Mouse (Mus musculus): ENCODE data around the gene Akap13.

Gene Akap13

GRCm38 (mm10) chr7:75649966-75650365 lies 194.6 kb downstream of the Akap13 start:
- in situ Hi-C loops (cut with MboI; ENCODE audit: unreplicated experiment in 2 of 2) = loop anchor here in 1 of 2 experiments (5.0 kb wide), 2 partner anchors 47 to 73 kb away; no protein-coding TSS in a partner anchor

GRCm38 (mm10) chr7:75653684-75654317 lies 198.5 kb downstream of the Akap13 start:
- in situ Hi-C loops (cut with MboI; ENCODE audit: unreplicated experiment in 2 of 2) = loop anchor here in 1 of 2 experiments (5.0 kb wide), 2 partner anchors 44 to 76 kb away; no protein-coding TSS in a partner anchor

- in situ Hi-C loops (cut with MboI; ENCODE audit: unreplicated experiment in 2 of 2) = loop anchor here in 1 of 2 experiments (5.0 kb wide), 1 partner anchor 42 kb away; no protein-coding TSS in a partner anchor
These were observed 200.1 kb downstream of the Akap13 start for GRCm38 (mm10) chr7:75655180-75656074.

GRCm38 (mm10) chr7:75656297-75656852 lies 201.0 kb downstream of the Akap13 start:
- in situ Hi-C loops (cut with MboI; ENCODE audit: unreplicated experiment in 2 of 2) = loop anchor here in 1 of 2 experiments (5.0 kb wide), 1 partner anchor 41 kb away; no protein-coding TSS in a partner anchor

- in situ Hi-C loops (cut with MboI; ENCODE audit: unreplicated experiment in 2 of 2) = loop anchor here in 1 of 2 experiments (5.0 kb wide), 1 partner anchor 40 kb away; no protein-coding TSS in a partner anchor
These were observed 201.6 kb downstream of the Akap13 start for GRCm38 (mm10) chr7:75656896-75657295.

GRCm38 (mm10) chr7:75664455-75664854 lies 209.1 kb downstream of the Akap13 start:
- in situ Hi-C loops (cut with MboI; ENCODE audit: unreplicated experiment in 2 of 2) = no loop called here

GRCm38 (mm10) chr7:75666982-75667381 lies 211.6 kb downstream of the Akap13 start:
- in situ Hi-C loops (cut with MboI; ENCODE audit: unreplicated experiment in 2 of 2) = no loop called here

- in situ Hi-C loops (cut with MboI; ENCODE audit: unreplicated experiment in 2 of 2) = no loop called here
These were observed 212.2 kb downstream of the Akap13 start for GRCm38 (mm10) chr7:75667531-75667930.

- in situ Hi-C loops (cut with MboI; ENCODE audit: unreplicated experiment in 2 of 2) = no loop called here
These were observed 213.1 kb downstream of the Akap13 start for GRCm38 (mm10) chr7:75668396-75668795.

GRCm38 (mm10) chr7:75669416-75669815 lies 214.1 kb downstream of the Akap13 start:
- in situ Hi-C loops (cut with MboI; ENCODE audit: unreplicated experiment in 2 of 2) = no loop called here

- in situ Hi-C loops (cut with MboI; ENCODE audit: unreplicated experiment in 2 of 2) = no loop called here
These were observed 224.3 kb downstream of the Akap13 start for GRCm38 (mm10) chr7:75679631-75680030.

- in situ Hi-C loops (cut with MboI; ENCODE audit: unreplicated experiment in 2 of 2) = no loop called here
These were observed 227.6 kb downstream of the Akap13 start for GRCm38 (mm10) chr7:75682901-75683300.

- in situ Hi-C loops (cut with MboI; ENCODE audit: unreplicated experiment in 2 of 2) = no loop called here
These were observed 228.1 kb downstream of the Akap13 start for GRCm38 (mm10) chr7:75683410-75683809.

- in situ Hi-C loops (cut with MboI; ENCODE audit: unreplicated experiment in 2 of 2) = no loop called here
These were observed 229.6 kb downstream of the Akap13 start for GRCm38 (mm10) chr7:75684976-75685375.

- in situ Hi-C loops (cut with MboI; ENCODE audit: unreplicated experiment in 2 of 2) = no loop called here
These were observed 230.9 kb downstream of the Akap13 start for GRCm38 (mm10) chr7:75686046-75686826.

GRCm38 (mm10) chr7:75686827-75687164 lies 231.5 kb downstream of the Akap13 start:
- in situ Hi-C loops (cut with MboI; ENCODE audit: unreplicated experiment in 2 of 2) = no loop called here

GRCm38 (mm10) chr7:75688144-75688543 lies 232.8 kb downstream of the Akap13 start:
- in situ Hi-C loops (cut with MboI; ENCODE audit: unreplicated experiment in 2 of 2) = no loop called here

- in situ Hi-C loops (cut with MboI; ENCODE audit: unreplicated experiment in 2 of 2) = loop anchor here (5.0 kb wide), 2 partner anchors 37 to 42 kb away; no protein-coding TSS in a partner anchor
These were observed 239.4 kb downstream of the Akap13 start for GRCm38 (mm10) chr7:75694777-75695176.

- in situ Hi-C loops (cut with MboI; ENCODE audit: unreplicated experiment in 2 of 2) = loop anchor here (5.0 kb wide), 2 partner anchors 43 to 48 kb away; no protein-coding TSS in a partner anchor
These were observed 244.5 kb downstream of the Akap13 start for GRCm38 (mm10) chr7:75699836-75700235.

- in situ Hi-C loops (cut with MboI; ENCODE audit: unreplicated experiment in 2 of 2) = no loop called here
These were observed 245.5 kb downstream of the Akap13 start for GRCm38 (mm10) chr7:75700771-75701345.

Data from v-Abl transformed pro-B cells (cell line).